Mouse (Mus musculus) hindbrain, embryonic 13.5 days (tissue): ENCODE measurements around the gene C130032M10Rik. TPM values are rescaled to one million over a fixed set of nuclear protein-coding genes. Genes with fewer than 3 reads are reported as not detected.
"Not testable (repeated sequence)": the region's sequence is repeated elsewhere in the genome, so short reads cannot be mapped to it uniquely, and the experiment has no call there.

Source experiments
- ATAC-seq: fragments of 200-750 bp; cut with Nextera tagmentation; 2 replicates; pipeline ENCODE4 v1.8.0; 2017; ENCODE audit warnings: moderate TSS enrichment; ENCODE audit not compliant: low FRiP score
- H3K27ac ChIP-seq: fragments of 300-500 bp; sonication (generic); 2 replicates; pipeline ENCODE4 v1.5.1; 2015; ENCODE audit warnings: inconsistent platforms, mild to moderate bottlenecking, moderate library complexity
- H3K27me3 ChIP-seq: fragments of 300-500 bp; sonication (generic); 2 replicates; pipeline ENCODE4 v1.6.1; 2015; ENCODE audit warnings: mild to moderate bottlenecking, inconsistent platforms
- H3K36me3 ChIP-seq: fragments of 300-500 bp; sonication (generic); 2 replicates; pipeline ENCODE4 v1.6.1; 2015; ENCODE audit warnings: mild to moderate bottlenecking, inconsistent platforms
- H3K4me1 ChIP-seq: fragments of 300-500 bp; sonication (generic); replicated peaks from 2 replicates; pipeline ENCODE4 v1.6.1; 2015; ENCODE audit warnings: inconsistent platforms
- H3K4me2 ChIP-seq: fragments of 300-500 bp; sonication (generic); 2 replicates; pipeline ENCODE4 v1.6.1; 2015; ENCODE audit warnings: inconsistent platforms, mild to moderate bottlenecking, moderate library complexity
- H3K4me3 ChIP-seq: fragments of 300-500 bp; sonication (generic); 2 replicates; pipeline ENCODE4 v1.5.1; 2015; ENCODE audit warnings: mild to moderate bottlenecking, inconsistent platforms
- H3K9ac ChIP-seq: fragments of 300-500 bp; sonication (generic); 2 replicates; pipeline ENCODE4 v1.6.1; 2015; ENCODE audit warnings: mild to moderate bottlenecking, inconsistent platforms
- H3K9me3 ChIP-seq: fragments of 300-500 bp; sonication (generic); 2 replicates; pipeline ENCODE4 v1.6.1; 2016; ENCODE audit warnings: inconsistent platforms
- WGBS: fragments of 180-500 bp; shearing (Covaris S2); methylation state at CpG from one replicate; pipeline ENCODE4 v1.1.7; 2015; 5-methylcytosine and 5-hydroxymethylcytosine counted together
- polyA plus RNA-seq: library from polyadenylated mRNA; unstranded; fragments of >200 nt; fragmentation: Nextera tagmentation; extraction: Ambion mirVana; gene quantifications from 2 replicates; pipeline ENCODE4 v1.2.1, GENCODE M21; 2015

Gene C130032M10Rik
- polyA plus RNA-seq, 1 experiment from 2014 or later = 0.35 TPM

GRCm38 (mm10) chr9:114499783-114500515 is 15.5 kb upstream of the C130032M10Rik start:
- no peak overlapping the region for H3K27ac ChIP-seq
- H3K27me3 ChIP-seq = no peaks in the 10 kb centered on the region
- no peak overlapping the region for H3K9ac ChIP-seq
- H3K36me3 ChIP-seq = no peaks in the 10 kb centered on the region
- H3K4me1 ChIP-seq = no peaks in the 10 kb centered on the region
- H3K4me2 ChIP-seq = no peak overlapping the region
- ATAC-seq = no peak
- no peak overlapping the region for H3K4me3 ChIP-seq
- WGBS = 21% methylated on average over 15 of the region's 15 CpGs
- no peaks in the 10 kb centered on the region for H3K9me3 ChIP-seq

GRCm38 (mm10) chr9:114501111-114501510 is 14.4 kb upstream of the C130032M10Rik start:
- Histone ChIP-seq H3K36me3 (no peaks in the 10 kb centered on the region), H3K4me1 (no peaks in the 10 kb centered on the region), H3K27me3 (no peaks in the 10 kb centered on the region), H3K9me3 (no peaks in the 10 kb centered on the region), H3K4me2 (no peak overlapping the region), H3K4me3 (no peak overlapping the region), H3K9ac (no peak overlapping the region), H3K27ac (no peak overlapping the region)
- no peak for ATAC-seq
- WGBS = 91% methylated on average over 7 of the region's 7 CpGs

GRCm38 (mm10) chr9:114501913-114502312 is 13.6 kb upstream of the C130032M10Rik start:
- H3K27me3 ChIP-seq = no peaks in the 10 kb centered on the region
- ATAC-seq = no peak
- H3K9me3 ChIP-seq = no peaks in the 10 kb centered on the region
- no peaks in the 10 kb centered on the region for H3K36me3 ChIP-seq
- H3K9ac ChIP-seq = no peak overlapping the region
- 96% methylated on average over 11 of the region's 11 CpGs for WGBS
- H3K27ac ChIP-seq = no peak overlapping the region
- no peaks in the 10 kb centered on the region for H3K4me1 ChIP-seq
- H3K4me3 ChIP-seq = no peak overlapping the region
- no peak overlapping the region for H3K4me2 ChIP-seq

GRCm38 (mm10) chr9:114502711-114503427 is 12.6 kb upstream of the C130032M10Rik start:
- Histone ChIP-seq H3K4me1 (no peaks in the 10 kb centered on the region), H3K36me3 (no peaks in the 10 kb centered on the region)
- no peak for ATAC-seq

GRCm38 (mm10) chr9:114504816-114505215 is 10.7 kb upstream of the C130032M10Rik start, which contains the start of gene Ccr4:
Gene Ccr4, minus strand, starts transcription at chr9:114504916.
- ATAC-seq = no peak
- no peak within 1 kb of the TSS for H3K4me2 ChIP-seq
- H3K27ac ChIP-seq = no peak within 1 kb of the TSS
- H3K4me3 ChIP-seq = no peak within 1 kb of the TSS
- H3K9ac ChIP-seq = no peak within 1 kb of the TSS
- peaks cover 9% of the 10 kb centered on the region; the same call in 1 of the 2 replicates for H3K36me3 ChIP-seq
- WGBS = 91% methylated on average over 9 of the region's 9 CpGs
- H3K4me1 ChIP-seq = no peaks in the 10 kb centered on the region
- no peaks in the 10 kb centered on the region for H3K9me3 ChIP-seq
- H3K27me3 ChIP-seq = no peaks in the 10 kb centered on the region

More at GRCm38 (mm10) chr9:114502711-114503427, 12.6 kb upstream of the C130032M10Rik start:
- no peak overlapping the region for H3K4me3 ChIP-seq
- H3K9ac ChIP-seq = no peak overlapping the region
- 79% methylated on average over 15 of the region's 15 CpGs for WGBS
- H3K4me2 ChIP-seq = no peak overlapping the region
- H3K9me3 ChIP-seq = no peaks in the 10 kb centered on the region
- H3K27ac ChIP-seq = no peak overlapping the region
- H3K27me3 ChIP-seq = no peaks in the 10 kb centered on the region

GRCm38 (mm10) chr9:114506564-114506963 is 8.9 kb upstream of the C130032M10Rik start:
- peaks cover 7% of the 10 kb centered on the region; the same call in 1 of the 2 replicates for H3K9me3 ChIP-seq
- no peaks in the 10 kb centered on the region for H3K4me1 ChIP-seq
- H3K27me3 ChIP-seq = no peaks in the 10 kb centered on the region
- no peak overlapping the region for H3K4me2 ChIP-seq
- H3K27ac ChIP-seq = no peak overlapping the region
- H3K4me3 ChIP-seq = no peak overlapping the region
- H3K36me3 ChIP-seq = peaks cover 18% of the 10 kb centered on the region
- ATAC-seq = no peak
- 82% methylated on average over 4 of the region's 4 CpGs for WGBS
- H3K9ac ChIP-seq = no peak overlapping the region

- 91% methylated on average over 9 of the region's 9 CpGs for WGBS
- no peak for ATAC-seq
- no peak overlapping the region for H3K9ac ChIP-seq
- no peaks in the 10 kb centered on the region for H3K4me1 ChIP-seq
- no peaks in the 10 kb centered on the region for H3K27me3 ChIP-seq
- H3K4me3 ChIP-seq = no peak overlapping the region
- H3K9me3 ChIP-seq = peaks cover 14% of the 10 kb centered on the region; the same call in 1 of the 2 replicates
- no peak overlapping the region for H3K27ac ChIP-seq
- H3K36me3 ChIP-seq = peaks cover 26% of the 10 kb centered on the region
- no peak overlapping the region for H3K4me2 ChIP-seq
Observed at GRCm38 (mm10) chr9:114507421-114507820, 8.1 kb upstream of the C130032M10Rik start.

GRCm38 (mm10) chr9:114509785-114510184 is 5.7 kb upstream of the C130032M10Rik start:
- Histone ChIP-seq H3K4me3 (no peak overlapping the region), H3K4me2 (no peak overlapping the region), H3K36me3 (peaks cover 46% of the 10 kb centered on the region), H3K9me3 (peaks cover 31% of the 10 kb centered on the region), H3K4me1 (no peaks in the 10 kb centered on the region), H3K9ac (no peak overlapping the region), H3K27ac (no peak overlapping the region), H3K27me3 (no peaks in the 10 kb centered on the region)
- no peak for ATAC-seq
- WGBS = 93% methylated on average over 9 of the region's 9 CpGs

GRCm38 (mm10) chr9:114512831-114513230 is 2.7 kb upstream of the C130032M10Rik start:
- ATAC-seq = no peak
- H3K27ac ChIP-seq = no peak overlapping the region
- H3K9me3 ChIP-seq = peaks cover 31% of the 10 kb centered on the region
- H3K36me3 ChIP-seq = peaks cover 46% of the 10 kb centered on the region
- no peaks in the 10 kb centered on the region; the same call in 1 of the 2 replicates for H3K4me1 ChIP-seq
- no peak overlapping the region for H3K4me2 ChIP-seq
- H3K27me3 ChIP-seq = no peaks in the 10 kb centered on the region
- 96% methylated on average over 21 of the region's 21 CpGs for WGBS
- no peak overlapping the region for H3K4me3 ChIP-seq
- H3K9ac ChIP-seq = no peak overlapping the region

- no peak for ATAC-seq
- peaks cover 12% of the 10 kb centered on the region for H3K9me3 ChIP-seq
- H3K36me3 ChIP-seq = peaks cover 15% of the 10 kb centered on the region
- H3K4me2 ChIP-seq = no peak overlapping the region
- no peak overlapping the region for H3K27ac ChIP-seq
- no peaks in the 10 kb centered on the region; the same call in 1 of the 2 replicates for H3K4me1 ChIP-seq
- no peaks in the 10 kb centered on the region for H3K27me3 ChIP-seq
- H3K9ac ChIP-seq = no peak overlapping the region
- H3K4me3 ChIP-seq = no peak overlapping the region
- WGBS = 81% methylated on average over 13 of the region's 13 CpGs
Observed at GRCm38 (mm10) chr9:114517924-114518497, 2.5 kb downstream of the C130032M10Rik start.

GRCm38 (mm10) chr9:114518812-114519477 is 3.4 kb downstream of the C130032M10Rik start:
- 67% methylated on average over 9 of the region's 9 CpGs for WGBS
- Histone ChIP-seq H3K27ac (no peak overlapping the region), H3K4me2 (no peak overlapping the region), H3K27me3 (no peaks in the 10 kb centered on the region), H3K9ac (no peak overlapping the region), H3K4me3 (no peak overlapping the region), H3K4me1 (no peaks in the 10 kb centered on the region; the same call in 1 of the 2 replicates), H3K36me3 (peaks cover 5% of the 10 kb centered on the region), H3K9me3 (peaks cover 2% of the 10 kb centered on the region)
- ATAC-seq = no peak

- H3K9me3 ChIP-seq, H3K4me3 ChIP-seq, ATAC-seq, H3K4me1 ChIP-seq, H3K4me2 ChIP-seq, H3K27ac ChIP-seq, H3K36me3 ChIP-seq, H3K9ac ChIP-seq, H3K27me3 ChIP-seq: not testable (repeated sequence)
- WGBS = 69% methylated on average over 4 of the region's 4 CpGs
Observed at GRCm38 (mm10) chr9:114520529-114520928, 5.0 kb downstream of the C130032M10Rik start.
